Mouse (Mus musculus): Measurements from ENCODE around the gene Gm9844. TPM values are rescaled to one million over a fixed set of nuclear protein-coding genes. Genes with fewer than 3 reads are reported as not detected.

Gm9844 gene
- polyA plus RNA-seq, 1 experiment, result 58.0 TPM

GRCm38 (mm10) chr7:24850162-24850561 lies 11.9 kb upstream of the Gm9844 start:
- TF ChIP-seq CTCF (IDR thresholded peaks at IDR 0.05; ENCODE audit: borderline replicate concordance, extremely low read depth, insufficient read depth, insufficient read length) (no peak), POLR2A (IDR thresholded peaks at IDR 0.05; ENCODE audit: borderline replicate concordance, extremely low read depth, insufficient read depth, insufficient read length, poor library complexity, severe bottlenecking) (no peak)
- peak; percentile 20 for DNase-seq (ENCODE audit: low read depth)

- peak; percentile 21 for DNase-seq (ENCODE audit: low read depth)
- TF ChIP-seq CTCF (IDR thresholded peaks at IDR 0.05; ENCODE audit: borderline replicate concordance, extremely low read depth, insufficient read depth, insufficient read length) (no peak), POLR2A (IDR thresholded peaks at IDR 0.05; ENCODE audit: borderline replicate concordance, extremely low read depth, insufficient read depth, insufficient read length, poor library complexity, severe bottlenecking) (no peak)
Measured at GRCm38 (mm10) chr7:24850899-24851303, 11.1 kb upstream of the Gm9844 start.

- no peak for DNase-seq (ENCODE audit: low read depth)
- TF ChIP-seq POLR2A (IDR thresholded peaks at IDR 0.05; ENCODE audit: borderline replicate concordance, extremely low read depth, insufficient read depth, insufficient read length, poor library complexity, severe bottlenecking), result no peak
- no peak for TF ChIP-seq CTCF (IDR thresholded peaks at IDR 0.05; ENCODE audit: borderline replicate concordance, extremely low read depth, insufficient read depth, insufficient read length)
Measured at GRCm38 (mm10) chr7:24851596-24852325, 10.3 kb upstream of the Gm9844 start.

DNA sequence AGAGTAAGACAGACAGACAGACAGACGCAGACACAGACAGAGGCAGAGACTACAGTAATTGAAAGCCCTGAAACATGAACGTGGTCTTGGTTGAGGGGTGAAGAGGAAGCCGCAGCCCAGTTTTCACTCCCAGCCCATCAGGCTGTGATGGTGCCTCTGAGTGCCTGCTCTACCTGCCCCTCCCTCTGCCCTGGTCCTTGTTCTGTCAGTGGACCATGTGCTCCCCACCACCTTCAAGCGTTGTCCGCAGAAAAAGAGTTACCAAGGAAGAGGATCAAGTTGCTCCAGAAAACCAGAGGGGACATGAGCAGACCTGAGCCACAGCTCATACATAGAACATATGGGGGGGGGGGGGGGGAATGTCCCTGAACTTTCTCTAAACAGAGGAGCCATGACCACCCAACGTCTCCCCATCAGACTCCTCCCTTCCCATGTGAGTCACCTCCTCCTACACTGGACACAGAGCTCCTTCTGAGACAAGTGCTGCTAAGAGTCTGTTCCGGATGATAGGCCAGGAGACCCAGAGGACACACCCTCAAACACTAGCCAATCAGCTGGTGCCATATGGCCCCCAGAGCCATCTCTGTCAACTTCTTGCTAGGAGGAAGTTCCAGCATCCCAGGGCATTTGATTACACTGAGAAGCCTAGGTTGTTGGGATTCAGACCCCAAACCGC lies 9.3 kb upstream of the Gm9844 start:
- TF ChIP-seq CTCF (IDR thresholded peaks at IDR 0.05; ENCODE audit: borderline replicate concordance, extremely low read depth, insufficient read depth, insufficient read length) (no peak), POLR2A (IDR thresholded peaks at IDR 0.05; ENCODE audit: borderline replicate concordance, extremely low read depth, insufficient read depth, insufficient read length, poor library complexity, severe bottlenecking) (no peak)
- DNase-seq (ENCODE audit: low read depth), result no peak

- no peak for DNase-seq (ENCODE audit: low read depth)
- no peak for TF ChIP-seq POLR2A (IDR thresholded peaks at IDR 0.05; ENCODE audit: borderline replicate concordance, extremely low read depth, insufficient read depth, insufficient read length, poor library complexity, severe bottlenecking)
- no peak for TF ChIP-seq CTCF (IDR thresholded peaks at IDR 0.05; ENCODE audit: borderline replicate concordance, extremely low read depth, insufficient read depth, insufficient read length)
Measured at GRCm38 (mm10) chr7:24853233-24853563, 8.8 kb upstream of the Gm9844 start.

DNA sequence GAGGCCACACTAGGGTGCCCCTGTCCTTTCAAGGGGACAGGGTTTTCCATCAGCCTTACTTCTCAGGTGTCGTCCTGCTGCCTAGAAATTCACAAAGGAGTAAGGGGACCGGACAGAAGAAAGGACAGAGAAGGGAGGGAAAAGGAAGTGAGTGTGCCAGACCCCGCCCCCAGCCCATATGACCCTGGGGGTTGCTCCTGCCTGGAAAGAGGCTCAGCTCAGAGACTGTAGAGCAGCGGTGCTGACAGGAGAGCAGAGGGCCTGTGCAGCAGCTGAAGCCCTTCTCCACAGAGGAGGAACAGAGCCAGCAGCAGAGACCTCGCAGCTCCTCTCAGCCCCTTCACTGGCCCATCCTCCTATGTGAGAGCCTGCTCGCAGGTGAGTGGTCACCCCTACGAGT lies 8.3 kb upstream of the Gm9844 start:
- no peak for DNase-seq (ENCODE audit: low read depth)

DNA sequence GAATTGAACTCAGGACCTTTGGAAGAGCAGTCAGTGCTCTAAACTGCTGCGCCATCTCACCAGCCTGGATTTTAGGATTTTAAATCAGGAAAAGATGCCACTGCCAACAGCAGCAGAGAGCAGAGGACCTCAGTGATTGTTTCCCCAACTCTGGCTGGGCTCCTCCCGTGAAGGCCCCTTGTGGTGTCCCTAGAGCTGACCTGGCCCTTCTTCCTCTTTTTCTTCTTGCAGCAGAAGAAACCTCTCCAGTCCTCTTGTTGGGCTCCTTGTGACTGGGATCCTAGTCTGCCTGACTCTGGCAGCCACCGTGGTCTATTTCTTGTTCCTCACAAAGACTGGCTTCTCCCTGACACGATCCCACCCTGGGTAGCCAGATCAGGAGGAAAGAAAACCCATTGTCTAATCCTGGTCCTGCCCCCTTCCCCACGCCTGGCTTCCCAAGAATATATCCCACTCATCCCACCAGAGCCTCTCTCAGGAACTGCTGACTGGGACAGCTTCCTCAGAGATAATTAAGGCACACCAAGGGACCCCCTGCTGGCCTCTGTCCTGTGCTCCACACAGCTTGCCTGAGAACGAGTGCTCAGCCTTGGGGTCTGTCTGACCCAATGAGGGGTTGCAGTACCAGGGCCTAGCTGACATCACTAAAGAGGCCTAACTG lies 5.4 kb upstream of the Gm9844 start:
- no peak for DNase-seq (ENCODE audit: low read depth)
- TF ChIP-seq POLR2A (IDR thresholded peaks at IDR 0.05; ENCODE audit: borderline replicate concordance, extremely low read depth, insufficient read depth, insufficient read length, poor library complexity, severe bottlenecking), result no peak
- no peak for TF ChIP-seq CTCF (IDR thresholded peaks at IDR 0.05; ENCODE audit: borderline replicate concordance, extremely low read depth, insufficient read depth, insufficient read length)

More for the DNA sequence above, 8.3 kb upstream of the Gm9844 start:
- TF ChIP-seq CTCF (IDR thresholded peaks at IDR 0.05; ENCODE audit: borderline replicate concordance, extremely low read depth, insufficient read depth, insufficient read length) (no peak), POLR2A (IDR thresholded peaks at IDR 0.05; ENCODE audit: borderline replicate concordance, extremely low read depth, insufficient read depth, insufficient read length, poor library complexity, severe bottlenecking) (no peak)

GRCm38 (mm10) chr7:24859234-24859633 lies 2.8 kb upstream of the Gm9844 start:
- TF ChIP-seq CTCF (IDR thresholded peaks at IDR 0.05; ENCODE audit: borderline replicate concordance, extremely low read depth, insufficient read depth, insufficient read length), result no peak
- no peak for TF ChIP-seq POLR2A (IDR thresholded peaks at IDR 0.05; ENCODE audit: borderline replicate concordance, extremely low read depth, insufficient read depth, insufficient read length, poor library complexity, severe bottlenecking)
- no peak for DNase-seq (ENCODE audit: low read depth)

GRCm38 (mm10) chr7:24862853-24863252 lies 840 bp downstream of the Gm9844 start:
- TF ChIP-seq POLR2A (IDR thresholded peaks at IDR 0.05; ENCODE audit: borderline replicate concordance, extremely low read depth, insufficient read depth, insufficient read length, poor library complexity, severe bottlenecking), result no peak
- TF ChIP-seq CTCF (IDR thresholded peaks at IDR 0.05; ENCODE audit: borderline replicate concordance, extremely low read depth, insufficient read depth, insufficient read length), result no peak
- DNase-seq (ENCODE audit: low read depth), result no peak

GRCm38 (mm10) chr7:24864156-24864555 lies 2.1 kb downstream of the Gm9844 start:
- DNase-seq (ENCODE audit: low read depth), result no peak
- TF ChIP-seq POLR2A (IDR thresholded peaks at IDR 0.05; ENCODE audit: borderline replicate concordance, extremely low read depth, insufficient read depth, insufficient read length, poor library complexity, severe bottlenecking) (no peak), CTCF (IDR thresholded peaks at IDR 0.05; ENCODE audit: borderline replicate concordance, extremely low read depth, insufficient read depth, insufficient read length) (no peak)

DNA sequence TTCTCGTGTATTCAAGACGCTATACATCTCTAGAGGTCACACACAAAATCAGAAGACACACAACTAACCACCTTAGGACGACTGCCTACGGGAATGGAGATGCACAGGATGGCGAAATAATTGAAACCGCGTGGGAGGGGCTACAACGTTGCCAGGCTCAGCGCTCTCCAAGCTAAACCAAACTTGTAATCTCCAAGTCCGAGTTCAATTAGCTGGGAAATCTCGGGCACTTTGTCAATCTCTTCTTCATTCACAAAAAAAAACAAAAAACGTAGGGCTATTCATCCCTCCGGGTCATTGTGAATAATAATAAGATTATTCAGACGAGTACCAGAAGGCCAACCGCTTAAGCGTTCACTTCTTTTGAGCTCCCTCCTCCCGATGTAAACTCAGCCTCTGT lies 7.1 kb downstream of the Gm9844 start:
- no peak for TF ChIP-seq POLR2A (IDR thresholded peaks at IDR 0.05; ENCODE audit: borderline replicate concordance, extremely low read depth, insufficient read depth, insufficient read length, poor library complexity, severe bottlenecking)
- TF ChIP-seq CTCF (IDR thresholded peaks at IDR 0.05; ENCODE audit: borderline replicate concordance, extremely low read depth, insufficient read depth, insufficient read length), result no peak
- DNase-seq (ENCODE audit: low read depth), result peak; percentile 69
